Mouse (Mus musculus): ENCODE data around the gene Slc25a44. TPM values are rescaled to one million over a fixed set of nuclear protein-coding genes. Genes with fewer than 3 reads are reported as not detected.
A peak's percentile ranks its signal among the peaks of the same experiment; 100 is the strongest.

Slc25a44 gene
- total RNA-seq, 1 experiment, result 13.6 TPM

- DNase-seq (ENCODE audit: low read depth, low spot score), result no peak
- Histone ChIP-seq H3K9me3 (ENCODE audit: control insufficient read depth, insufficient read depth, low read depth, low read length) (no peaks in the 10 kb centered on the region), H3K4me1 (ENCODE audit: control insufficient read depth in 2 of 2, insufficient read depth in 2 of 2, low read length in 2 of 2, poor library complexity in 1 of 2) (peaks cover 2 to 9% of the 10 kb centered on the region in 2 experiments; a peak in 1 of 4 replicates), H3K4me3 (ENCODE audit: insufficient read depth in 1 of 2, low read depth in 1 of 2, low read length in 2 of 2, poor library complexity in 1 of 2, severe bottlenecking in 1 of 2) (peak overlapping the region; percentile 42 to 62), H3K9ac (ENCODE audit: insufficient read depth, low read depth, low read length, poor library complexity, severe bottlenecking) (peak overlapping the region; percentile 46), H3K27ac (ENCODE audit: insufficient read depth, low read depth, low read length, poor library complexity, severe bottlenecking) (no peak overlapping the region), H3K36me3 (ENCODE audit: control insufficient read depth, insufficient read depth, low read length, poor library complexity, severe bottlenecking) (no peaks in the 10 kb centered on the region)
- in situ Hi-C loops (cut with MboI; ENCODE audit: low sequenced_read_pairs in 2 of 2, unreplicated experiment in 2 of 2), result no loop called here
- TF ChIP-seq MAFK (IDR thresholded peaks at IDR 0.05; ENCODE audit: insufficient read depth, low read depth, low read length) (no peak), CHD2 (IDR thresholded peaks at IDR 0.05; ENCODE audit: low read depth, low read length) (no peak), ZC3H11A (IDR thresholded peaks at IDR 0.05; ENCODE audit: borderline replicate concordance, low read depth, low read length) (no peak)
Observed at GRCm38 (mm10) chr3:88449395-88450023, 24.6 kb upstream of the Slc25a44 start.

- Histone ChIP-seq H3K27ac (ENCODE audit: insufficient read depth, low read depth, low read length, poor library complexity, severe bottlenecking) (no peak overlapping the region), H3K36me3 (ENCODE audit: control insufficient read depth, insufficient read depth, low read length, poor library complexity, severe bottlenecking) (no peaks in the 10 kb centered on the region), H3K9ac (ENCODE audit: insufficient read depth, low read depth, low read length, poor library complexity, severe bottlenecking) (no peak overlapping the region), H3K4me1 (ENCODE audit: control insufficient read depth in 2 of 2, insufficient read depth in 2 of 2, low read length in 2 of 2, poor library complexity in 1 of 2) (peaks cover 2 to 13% of the 10 kb centered on the region in 2 experiments; a peak in 2 of 4 replicates), H3K4me3 (ENCODE audit: insufficient read depth in 1 of 2, low read depth in 1 of 2, low read length in 2 of 2, poor library complexity in 1 of 2, severe bottlenecking in 1 of 2) (no peak overlapping the region), H3K9me3 (ENCODE audit: control insufficient read depth, insufficient read depth, low read depth, low read length) (no peaks in the 10 kb centered on the region)
- no peak for DNase-seq (ENCODE audit: low read depth, low spot score)
- in situ Hi-C loops (cut with MboI; ENCODE audit: low sequenced_read_pairs in 2 of 2, unreplicated experiment in 2 of 2), result no loop called here
- TF ChIP-seq ZC3H11A (IDR thresholded peaks at IDR 0.05; ENCODE audit: borderline replicate concordance, low read depth, low read length), result no peak
- no peak for TF ChIP-seq HCFC1 (IDR thresholded peaks at IDR 0.05; ENCODE audit: borderline replicate concordance, insufficient read depth, low read length)
- no peak for TF ChIP-seq CHD2 (IDR thresholded peaks at IDR 0.05; ENCODE audit: low read depth, low read length)
- TF ChIP-seq ZNF384 (IDR thresholded peaks at IDR 0.05; ENCODE audit: low read depth, low read length), result no peak
- TF ChIP-seq MAFK (IDR thresholded peaks at IDR 0.05; ENCODE audit: insufficient read depth, low read depth, low read length), result no peak
Observed at GRCm38 (mm10) chr3:88448443-88448842, 23.5 kb upstream of the Slc25a44 start.

- in situ Hi-C loops (cut with MboI; ENCODE audit: low sequenced_read_pairs in 2 of 2, unreplicated experiment in 2 of 2), result no loop called here
- Histone ChIP-seq H3K4me1 (ENCODE audit: control insufficient read depth in 2 of 2, insufficient read depth in 2 of 2, low read length in 2 of 2, poor library complexity in 1 of 2) (peaks cover 2 to 18% of the 10 kb centered on the region in 2 experiments; a peak in 2 of 4 replicates), H3K36me3 (ENCODE audit: control insufficient read depth, insufficient read depth, low read length, poor library complexity, severe bottlenecking) (no peaks in the 10 kb centered on the region), H3K9ac (ENCODE audit: insufficient read depth, low read depth, low read length, poor library complexity, severe bottlenecking) (no peak overlapping the region), H3K4me3 (ENCODE audit: insufficient read depth in 1 of 2, low read depth in 1 of 2, low read length in 2 of 2, poor library complexity in 1 of 2, severe bottlenecking in 1 of 2) (no peak overlapping the region), H3K9me3 (ENCODE audit: control insufficient read depth, insufficient read depth, low read depth, low read length) (no peaks in the 10 kb centered on the region), H3K27ac (ENCODE audit: insufficient read depth, low read depth, low read length, poor library complexity, severe bottlenecking) (no peak overlapping the region)
- TF ChIP-seq MAFK (IDR thresholded peaks at IDR 0.05; ENCODE audit: insufficient read depth, low read depth, low read length) (no peak), ZNF384 (IDR thresholded peaks at IDR 0.05; ENCODE audit: low read depth, low read length) (no peak), CHD2 (IDR thresholded peaks at IDR 0.05; ENCODE audit: low read depth, low read length) (no peak), HCFC1 (IDR thresholded peaks at IDR 0.05; ENCODE audit: borderline replicate concordance, insufficient read depth, low read length) (no peak), ZC3H11A (IDR thresholded peaks at IDR 0.05; ENCODE audit: borderline replicate concordance, low read depth, low read length) (no peak)
- no peak for DNase-seq (ENCODE audit: low read depth, low spot score)
Observed at GRCm38 (mm10) chr3:88447676-88448183, 22.8 kb upstream of the Slc25a44 start.

DNA sequence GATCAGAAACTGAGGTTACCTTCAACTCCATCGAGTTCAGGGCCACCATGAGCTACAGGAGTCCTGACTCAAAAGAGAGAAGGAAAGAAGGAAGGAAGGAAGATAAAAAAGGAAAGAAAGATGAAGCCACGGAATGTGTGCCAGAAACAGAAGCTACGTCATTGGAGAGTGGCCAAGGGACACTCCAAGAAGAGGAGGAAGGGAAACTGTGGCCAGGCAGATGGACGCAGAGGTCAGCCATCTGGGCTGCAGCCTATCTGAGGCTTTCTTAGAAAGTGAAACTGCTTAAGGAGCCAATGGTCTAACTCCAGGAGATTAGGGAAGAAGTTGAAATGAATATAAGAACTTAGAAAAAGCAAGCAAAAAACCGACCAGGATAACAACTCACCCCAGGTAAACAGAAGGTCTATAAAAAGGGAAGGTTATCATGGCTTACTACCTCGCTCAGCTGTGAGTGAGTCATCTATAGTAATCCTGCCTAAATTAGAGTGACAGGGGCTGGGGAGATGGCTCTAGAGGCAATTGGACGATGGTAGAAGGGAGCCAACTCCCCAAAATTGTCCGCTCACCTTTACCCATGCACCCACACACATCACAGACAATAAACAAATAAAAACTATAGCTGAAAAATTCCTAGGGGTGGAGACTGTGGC is 21.7 kb upstream of the Slc25a44 start:
- TF ChIP-seq CHD2 (IDR thresholded peaks at IDR 0.05; ENCODE audit: low read depth, low read length) (no peak), ZC3H11A (IDR thresholded peaks at IDR 0.05; ENCODE audit: borderline replicate concordance, low read depth, low read length) (no peak), HCFC1 (IDR thresholded peaks at IDR 0.05; ENCODE audit: borderline replicate concordance, insufficient read depth, low read length) (no peak), ZNF384 (IDR thresholded peaks at IDR 0.05; ENCODE audit: low read depth, low read length) (no peak), MAFK (IDR thresholded peaks at IDR 0.05; ENCODE audit: insufficient read depth, low read depth, low read length) (no peak)
- no peak for DNase-seq (ENCODE audit: low read depth, low spot score)
- H3K4me3 ChIP-seq (ENCODE audit: insufficient read depth in 1 of 2, low read depth in 1 of 2, low read length in 2 of 2, poor library complexity in 1 of 2, severe bottlenecking in 1 of 2), result no peak overlapping the region
- peaks cover 2 to 24% of the 10 kb centered on the region in 2 experiments; a peak in 2 of 4 replicates for H3K4me1 ChIP-seq (ENCODE audit: control insufficient read depth in 2 of 2, insufficient read depth in 2 of 2, low read length in 2 of 2, poor library complexity in 1 of 2)
- no peak overlapping the region for H3K27ac ChIP-seq (ENCODE audit: insufficient read depth, low read depth, low read length, poor library complexity, severe bottlenecking)
- no peak overlapping the region for H3K9ac ChIP-seq (ENCODE audit: insufficient read depth, low read depth, low read length, poor library complexity, severe bottlenecking)
- H3K36me3 ChIP-seq (ENCODE audit: control insufficient read depth, insufficient read depth, low read length, poor library complexity, severe bottlenecking), result no peaks in the 10 kb centered on the region
- in situ Hi-C loops (cut with MboI; ENCODE audit: low sequenced_read_pairs in 2 of 2, unreplicated experiment in 2 of 2), result no loop called here
- no peaks in the 10 kb centered on the region for H3K9me3 ChIP-seq (ENCODE audit: control insufficient read depth, insufficient read depth, low read depth, low read length)

Data from ES-E14 (cell line).